Mouse (Mus musculus): ENCODE measurements around the gene Rpl36al.

Gene Rpl36al

GRCm38 (mm10) chr12:69183583-69184308, at the start of gene Rpl36al, which contains the start of gene Mgat2:
TSS of gene Rpl36al (minus strand) at chr12:69184083.
TSS of gene Mgat2 (plus strand) at chr12:69184157.
- peak; percentile 94 to 96 for DNase-seq (ENCODE audit: low spot score in 2 of 2)

GRCm38 (mm10) chr12:69229251-69229650, 45.4 kb upstream of the Rpl36al start:
- DNase-seq (ENCODE audit: low spot score in 2 of 2), result peak; percentile 64 to 72

GRCm38 (mm10) chr12:69227776-69228466, 44.0 kb upstream of the Rpl36al start, which contains the start of gene Pole2:
TSS of gene Pole2 (minus strand) at chr12:69228195.
- DNase-seq (ENCODE audit: low spot score in 2 of 2), result peak; percentile 76 to 80

GRCm38 (mm10) chr12:69220613-69221277, 36.9 kb upstream of the Rpl36al start:
- no peak for DNase-seq (ENCODE audit: low spot score in 2 of 2)

DNA sequence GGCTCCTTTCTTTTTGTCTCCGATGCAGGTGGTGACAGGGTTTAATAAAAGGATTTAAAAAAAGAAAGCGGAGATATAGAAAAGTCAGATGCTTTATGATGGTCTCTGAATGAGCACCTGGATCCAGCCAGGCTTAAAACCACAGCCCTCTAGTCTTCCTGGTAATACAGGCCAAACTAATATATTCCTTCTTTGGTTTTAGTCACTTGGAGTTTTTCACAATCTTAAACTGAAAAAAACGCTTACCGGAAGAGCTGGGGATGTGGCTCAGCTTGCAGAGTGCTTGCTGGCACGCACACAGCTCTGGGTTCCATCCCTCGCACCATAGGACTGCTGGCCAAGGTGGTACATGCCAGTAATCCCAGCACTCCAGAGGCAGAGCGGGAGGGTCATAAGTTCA, 32.7 kb upstream of the Rpl36al start:
- DNase-seq (ENCODE audit: low spot score in 2 of 2), result no peak

DNA sequence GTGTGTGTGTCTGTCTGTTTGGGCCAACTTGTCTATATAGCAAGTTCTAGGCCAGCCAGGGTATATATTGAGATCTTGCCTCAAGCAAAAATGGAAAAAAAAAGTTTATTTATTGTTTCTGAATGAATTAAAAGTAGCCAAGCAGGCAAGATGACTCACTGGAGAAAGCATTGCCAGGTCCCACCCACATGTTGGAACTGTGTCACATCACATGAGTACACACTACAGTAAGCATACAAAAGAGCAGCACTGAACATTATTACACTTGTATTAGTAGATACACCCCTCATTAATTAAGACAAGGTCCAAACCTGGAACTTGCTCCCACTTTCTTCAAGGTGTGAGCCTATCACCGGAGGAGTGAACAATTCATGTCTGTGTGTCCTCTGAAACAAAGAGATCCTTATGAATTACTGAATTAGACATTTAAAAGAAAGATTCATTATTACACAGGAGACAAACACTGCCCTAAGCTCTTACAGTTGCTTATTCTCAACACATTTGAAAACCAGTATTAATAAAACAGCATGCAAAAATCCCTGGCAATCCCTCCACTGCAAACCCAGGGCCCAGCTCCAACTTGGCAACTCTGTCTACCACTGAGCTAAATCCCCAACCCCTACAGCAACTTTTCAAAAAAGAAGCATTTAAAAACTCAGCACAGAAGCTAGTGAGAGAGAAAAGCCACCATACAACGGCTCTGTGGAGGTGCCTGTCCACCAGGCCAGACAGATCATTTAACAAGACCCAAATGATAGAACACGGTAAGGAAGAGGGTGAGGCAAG, 31.3 kb upstream of the Rpl36al start:
- no peak for DNase-seq (ENCODE audit: low spot score in 2 of 2)

DNA sequence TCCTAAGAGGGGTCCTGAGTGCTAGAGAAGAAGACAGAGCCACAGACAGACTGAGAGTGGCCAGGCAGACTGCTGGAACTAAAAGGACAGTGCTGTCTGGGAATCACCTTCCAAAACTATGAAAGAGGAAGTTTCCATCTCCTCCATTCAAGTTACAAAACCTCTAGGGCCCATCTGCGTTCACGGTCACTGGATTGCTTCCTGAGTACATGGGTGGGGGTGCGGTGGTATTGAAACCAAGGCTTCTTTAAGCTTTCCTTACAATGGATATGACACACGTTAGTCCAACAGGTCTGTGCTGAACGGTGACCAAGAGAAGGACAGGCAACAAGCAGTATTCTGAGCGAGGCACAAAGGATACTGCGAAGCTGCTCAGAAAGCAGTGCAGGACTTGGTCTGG, 30.5 kb upstream of the Rpl36al start:
- DNase-seq (ENCODE audit: low spot score in 2 of 2), result no peak

GRCm38 (mm10) chr12:69213186-69213777, 29.4 kb upstream of the Rpl36al start:
- no peak for DNase-seq (ENCODE audit: low spot score in 2 of 2)

DNA sequence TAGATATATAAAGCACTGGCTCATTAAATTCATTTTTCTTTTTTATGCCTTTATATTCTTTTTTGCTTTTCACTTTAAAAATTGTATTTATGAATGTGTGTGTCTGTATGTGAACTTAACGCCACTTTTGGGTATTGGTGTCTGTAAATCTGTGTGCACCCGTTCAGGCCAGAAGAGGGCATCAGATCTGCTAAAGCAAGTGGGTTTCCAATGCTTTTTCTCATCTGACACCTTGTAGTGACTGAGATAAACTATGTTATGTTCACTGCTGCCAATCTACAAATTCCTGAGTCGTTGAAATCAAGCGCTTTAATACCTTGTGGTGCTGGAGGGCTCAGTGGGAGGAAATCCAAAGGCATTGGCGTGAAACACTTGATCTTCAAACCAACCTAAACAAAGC, 27.2 kb upstream of the Rpl36al start:
- DNase-seq (ENCODE audit: low spot score in 2 of 2), result no peak

DNA sequence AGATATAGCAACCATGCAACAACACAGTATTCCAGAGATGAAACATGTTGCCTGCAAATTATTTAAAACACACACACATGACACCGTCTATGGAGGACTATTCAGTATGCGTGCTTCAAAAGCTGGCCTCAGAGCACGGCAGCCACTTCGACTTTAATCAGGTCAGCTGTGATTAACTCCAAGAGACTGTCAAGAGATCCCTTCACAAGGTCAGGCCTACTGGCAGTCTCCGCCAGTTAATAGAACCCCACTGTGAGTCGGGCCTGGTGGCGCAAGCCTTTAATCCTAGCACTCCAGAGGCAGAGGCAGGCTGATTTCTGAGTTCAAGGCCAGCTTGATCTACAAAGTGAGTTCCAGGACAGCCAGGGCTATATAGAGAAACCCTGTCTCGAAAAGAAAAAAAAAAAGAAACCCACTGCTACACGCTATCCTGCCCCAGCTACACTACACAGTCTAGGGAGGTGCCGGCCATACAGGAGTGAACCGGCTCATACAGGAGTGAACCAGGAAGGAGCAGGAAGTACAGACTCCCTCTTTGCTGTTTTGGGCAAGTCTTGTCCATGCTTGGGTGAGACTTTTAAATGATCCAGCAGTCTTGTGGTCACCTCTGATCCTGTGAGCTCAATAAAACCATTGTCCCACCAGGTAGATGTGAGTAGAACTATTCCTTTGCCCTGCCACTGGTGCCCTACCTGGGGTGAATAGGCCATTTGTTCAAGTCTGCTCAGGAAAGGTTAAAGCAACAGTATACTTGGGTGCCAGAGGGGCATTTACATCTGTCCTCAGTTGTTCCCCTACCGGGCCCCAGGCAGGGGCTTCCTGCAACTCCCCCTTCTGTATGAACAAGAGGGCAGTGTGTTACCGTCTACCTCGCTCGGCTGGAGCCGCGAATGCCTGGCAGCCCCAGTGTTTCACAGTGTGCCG, 26.4 kb upstream of the Rpl36al start:
- no peak for DNase-seq (ENCODE audit: low spot score in 2 of 2)

- DNase-seq (ENCODE audit: low spot score in 2 of 2), result no peak
These were observed 24.6 kb upstream of the Rpl36al start for GRCm38 (mm10) chr12:69208520-69208919.

DNA sequence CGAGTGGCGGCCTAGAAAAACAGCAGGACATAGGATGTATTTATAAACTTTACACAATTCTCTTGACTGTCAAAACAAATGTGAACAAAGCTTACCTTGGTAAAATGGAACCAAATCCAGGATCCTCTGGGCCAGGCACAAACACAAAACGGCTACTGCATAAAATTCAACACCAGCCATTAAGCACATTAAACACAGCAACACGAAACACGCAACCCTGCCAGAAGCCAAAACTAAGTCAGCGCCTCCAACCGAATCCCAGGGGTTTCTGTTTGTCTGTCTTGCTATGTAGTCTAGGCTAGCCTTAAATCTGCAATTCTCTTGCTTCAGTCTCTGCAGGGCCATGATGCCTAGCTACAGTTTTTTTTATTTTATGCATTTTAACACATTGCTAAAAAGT, 24.0 kb upstream of the Rpl36al start:
- DNase-seq (ENCODE audit: low spot score in 2 of 2), result no peak

DNA sequence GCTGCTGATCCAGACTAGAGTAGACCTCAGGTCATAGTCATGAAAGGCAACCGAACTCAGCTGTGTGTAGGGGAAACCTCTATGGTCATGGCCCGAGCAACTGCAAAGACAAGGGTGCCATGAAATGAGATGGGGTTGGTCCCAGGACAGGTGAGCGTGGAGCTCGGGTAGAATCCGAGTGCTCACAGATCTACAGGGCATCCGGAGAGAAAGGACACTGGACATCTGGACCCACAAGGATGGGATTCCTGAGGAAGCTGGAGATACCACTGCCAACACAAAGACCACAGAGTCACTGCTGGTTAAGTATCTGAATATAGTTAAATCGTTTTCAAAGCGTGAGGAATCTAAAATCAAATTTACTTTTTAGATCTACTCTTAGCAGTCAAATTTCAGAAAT, 23.5 kb upstream of the Rpl36al start:
- DNase-seq (ENCODE audit: low spot score in 2 of 2), result no peak

DNA sequence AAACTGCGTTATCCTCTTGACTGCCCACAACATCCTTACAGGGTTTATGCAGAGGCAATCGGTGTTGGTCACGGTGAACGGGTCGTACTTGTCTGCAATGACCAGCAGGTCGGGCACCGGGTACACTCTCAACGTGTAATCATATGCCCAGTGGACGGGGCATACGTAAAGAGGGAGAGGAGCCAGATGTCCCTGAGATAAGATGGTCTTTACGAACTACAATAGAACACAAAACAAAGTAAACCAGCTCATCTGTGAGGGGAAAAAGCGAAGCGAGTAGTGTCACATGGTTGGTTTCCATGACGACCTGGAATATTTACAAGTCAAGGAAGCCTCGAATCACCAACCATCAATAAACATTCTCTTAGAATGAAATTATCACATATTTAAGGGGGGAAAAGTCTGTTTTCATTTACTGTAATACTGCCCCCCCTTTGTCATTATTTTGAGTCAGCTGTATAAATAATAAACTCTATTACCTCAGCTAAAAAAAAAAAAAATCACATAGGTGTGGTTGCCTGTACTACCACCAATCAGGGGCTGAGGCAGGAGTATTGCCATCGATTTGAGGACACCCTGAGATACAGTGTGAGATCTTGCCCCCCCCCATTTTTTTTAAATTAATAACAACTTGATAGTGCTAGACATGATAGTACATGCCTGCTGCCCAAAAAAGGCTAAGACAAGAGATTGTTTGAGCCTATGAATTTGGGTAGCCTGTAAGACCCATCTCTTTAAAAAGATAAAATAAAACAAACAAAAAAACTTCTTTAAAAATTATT, 20.4 kb upstream of the Rpl36al start, which contains the start of gene Gm49384:
Gene Gm49384, minus strand, starts transcription at position 216 of the 782 bp plus-strand sequence.
- no peak for DNase-seq (ENCODE audit: low spot score in 2 of 2)

- DNase-seq (ENCODE audit: low spot score in 2 of 2), result no peak
These were observed 15.1 kb upstream of the Rpl36al start for GRCm38 (mm10) chr12:69198985-69199384.

DNA sequence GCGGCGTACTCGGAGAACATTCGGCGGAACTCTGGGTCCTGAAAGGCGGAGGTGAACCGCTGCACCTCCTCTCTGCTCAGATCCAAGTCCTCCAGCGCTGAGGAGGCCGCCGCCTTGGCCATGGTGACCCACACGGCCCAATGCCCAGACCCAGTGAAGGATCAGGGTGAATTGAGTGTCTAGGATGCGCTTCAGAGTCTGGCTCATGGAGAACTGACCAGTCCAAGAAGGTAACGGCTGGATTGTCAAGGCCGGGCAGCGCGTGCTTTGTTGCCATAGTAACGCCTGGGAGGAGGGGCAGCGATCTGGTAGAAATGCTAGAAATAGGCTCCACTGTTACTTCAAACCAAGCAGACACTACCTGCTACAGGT, 14.3 kb upstream of the Rpl36al start, which contains the start of gene Dnaaf2:
Gene Dnaaf2, minus strand, starts transcription at position 266 of the 372 bp plus-strand sequence.
- DNase-seq (ENCODE audit: low spot score in 2 of 2), result peak; percentile 59 to 65

DNA sequence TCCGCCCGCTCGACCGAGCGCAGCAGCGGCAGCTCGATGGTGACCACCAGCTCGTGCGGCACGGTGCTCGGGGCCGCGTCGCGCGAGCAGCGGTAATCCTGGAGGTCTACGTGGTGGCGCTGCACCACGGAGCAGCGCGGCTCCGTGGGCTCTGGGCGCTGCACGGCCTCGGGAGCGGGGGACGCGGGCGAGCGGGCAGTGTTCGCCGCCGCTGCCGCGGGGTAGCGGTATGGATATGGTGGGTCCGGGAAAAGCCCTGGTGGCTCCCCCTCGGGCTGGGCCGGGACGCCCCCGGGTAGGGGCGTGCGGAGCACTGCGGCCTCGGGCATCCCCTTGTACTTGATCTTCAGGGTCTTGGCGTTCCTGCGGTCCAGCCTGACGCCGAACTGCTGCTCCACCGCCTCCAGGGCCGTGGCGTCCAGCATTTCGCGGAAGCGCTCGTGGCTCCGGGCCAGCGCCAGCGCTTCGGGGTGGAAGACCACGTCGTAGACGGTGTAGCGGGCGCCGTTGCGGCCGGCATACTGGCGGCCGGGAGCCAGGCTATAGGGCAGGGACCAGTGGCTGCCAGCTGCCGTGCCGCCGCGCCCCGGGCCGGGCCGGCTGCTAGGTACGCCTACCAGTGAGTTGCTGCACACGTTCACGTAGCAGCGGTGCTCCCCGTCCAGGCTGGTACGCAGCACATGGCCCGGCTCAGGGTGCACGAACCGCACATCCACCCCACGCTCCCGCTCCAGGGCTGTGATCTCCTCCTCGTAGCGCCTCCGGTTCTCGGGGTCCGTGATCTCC, 13.7 kb upstream of the Rpl36al start:
- DNase-seq (ENCODE audit: low spot score in 2 of 2), result peak; percentile 26 to 52
